Mouse (Mus musculus): ENCODE results near the gene Noa1. TPM values are rescaled to one million over a fixed set of nuclear protein-coding genes. Genes with fewer than 3 reads are reported as not detected.

Gene Noa1
- total and polyA plus RNA-seq, 2 experiments from 2014 or later = 11.2 to 15.6 TPM

DNA sequence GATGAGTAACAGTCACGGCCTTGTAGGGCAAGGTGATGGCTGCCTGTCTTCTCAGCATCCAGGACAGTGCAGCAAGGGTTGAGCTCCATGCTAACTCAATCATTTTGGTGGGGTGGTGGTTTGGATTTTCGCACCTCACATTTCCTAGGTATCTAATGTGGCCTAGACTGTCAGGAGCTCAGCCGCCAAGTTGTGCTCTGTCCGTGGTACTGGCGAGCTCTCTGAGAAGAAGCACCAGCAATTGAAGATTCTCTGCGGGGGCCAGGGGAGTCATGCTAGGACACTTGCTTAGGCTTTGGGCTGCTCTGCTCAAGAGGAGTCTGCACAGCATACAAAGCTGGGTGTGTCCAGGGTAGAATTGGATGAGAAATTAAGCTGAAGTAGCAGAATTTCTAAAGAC is 22.0 kb downstream of the Noa1 start:
- Histone ChIP-seq H3K9me3 (replicated peaks; ENCODE audit: control insufficient read depth, low read length) (no peaks in the 10 kb centered on the region), H3K36me3 (replicated peaks; ENCODE audit: control insufficient read depth, insufficient read depth, low read length) (peaks cover 42% of the 10 kb centered on the region), H3K27ac (ENCODE audit: low read depth) (no peak overlapping the region), H3K4me2 (ENCODE audit: low read depth, low read length) (no peak overlapping the region), H3K4me3 (ENCODE audit: low read depth, low read length) (no peak overlapping the region), H3K4me1 (ENCODE audit: control insufficient read depth, insufficient read depth) (no peaks in the 10 kb centered on the region), H3K27me3 (ENCODE audit: control insufficient read depth, insufficient read depth, low read length) (no peaks in the 10 kb centered on the region), H3K9ac (replicated peaks; ENCODE audit: low read depth, low read length) (no peak overlapping the region)
- DNase-seq (ENCODE audit: low spot score) (no peak), ATAC-seq (ENCODE audit: insufficient read depth, low read depth) (no peak)
- TF ChIP-seq CTCF (IDR thresholded peaks at IDR 0.05; ENCODE audit: low read depth) (no peak), EP300 (IDR thresholded peaks at IDR 0.05; ENCODE audit: low read depth) (no peak)
- 65% methylated on average over 6 of the region's 6 CpGs for WGBS

DNA sequence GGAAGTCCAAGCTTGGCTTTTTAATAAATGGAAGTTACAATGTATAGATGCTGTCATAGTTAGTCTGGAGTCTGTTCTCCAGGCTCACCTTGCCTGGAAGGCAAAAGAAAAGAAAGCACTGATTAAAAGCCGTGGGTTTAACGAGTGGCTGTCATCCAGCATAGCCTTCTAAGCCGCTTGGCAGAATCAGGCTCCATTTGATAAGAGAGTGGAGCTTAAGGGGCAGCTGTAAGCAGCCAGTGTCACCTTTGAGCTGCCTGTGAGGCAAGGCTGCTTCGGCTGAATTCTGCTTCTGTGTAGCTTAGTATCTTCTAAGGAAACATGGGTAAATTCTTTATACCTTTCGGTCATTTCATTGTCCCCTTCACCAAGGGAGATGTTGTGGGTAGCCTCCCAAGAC is 23.0 kb downstream of the Noa1 start:
- ATAC-seq (ENCODE audit: insufficient read depth, low read depth) = no peak

DNA sequence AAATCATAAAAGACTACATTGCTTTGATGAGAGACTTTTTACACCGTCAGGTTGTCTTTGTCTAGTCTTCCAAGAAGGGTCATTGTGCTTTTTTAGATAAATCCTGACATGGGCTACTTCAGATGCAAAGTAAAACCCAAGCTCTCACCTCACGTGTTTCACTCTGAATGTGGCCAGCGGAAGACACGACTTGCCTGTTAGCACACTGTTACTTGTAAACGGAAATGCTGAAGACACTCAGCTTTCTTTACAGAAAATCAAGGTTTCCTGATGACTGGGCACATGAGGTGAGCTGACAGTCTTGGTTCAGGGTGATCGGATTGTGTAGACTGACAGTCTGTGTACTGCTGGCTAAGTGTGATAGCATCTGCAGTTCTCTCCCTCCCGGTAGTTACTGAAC is 24.2 kb downstream of the Noa1 start:
- Histone ChIP-seq H3K9ac (replicated peaks; ENCODE audit: low read depth, low read length) (no peak overlapping the region), H3K4me2 (ENCODE audit: low read depth, low read length) (no peak overlapping the region), H3K27ac (ENCODE audit: low read depth) (no peak overlapping the region), H3K4me1 (ENCODE audit: control insufficient read depth, insufficient read depth) (no peaks in the 10 kb centered on the region), H3K9me3 (replicated peaks; ENCODE audit: control insufficient read depth, low read length) (no peaks in the 10 kb centered on the region), H3K4me3 (ENCODE audit: low read depth, low read length) (no peak overlapping the region), H3K36me3 (replicated peaks; ENCODE audit: control insufficient read depth, insufficient read depth, low read length) (peaks cover 58% of the 10 kb centered on the region), H3K27me3 (ENCODE audit: control insufficient read depth, insufficient read depth, low read length) (no peaks in the 10 kb centered on the region)
- DNase-seq (ENCODE audit: low spot score) (no peak), ATAC-seq (ENCODE audit: insufficient read depth, low read depth) (no peak)
- 76% methylated on average over 7 of the region's 7 CpGs for WGBS
- TF ChIP-seq EP300 (IDR thresholded peaks at IDR 0.05; ENCODE audit: low read depth) = no peak
- TF ChIP-seq CTCF (IDR thresholded peaks at IDR 0.05; ENCODE audit: low read depth) = no peak

More for the DNA sequence above, 23.0 kb downstream of the Noa1 start:
- Histone ChIP-seq H3K4me3 (ENCODE audit: low read depth, low read length) (no peak overlapping the region), H3K9ac (replicated peaks; ENCODE audit: low read depth, low read length) (no peak overlapping the region), H3K9me3 (replicated peaks; ENCODE audit: control insufficient read depth, low read length) (no peaks in the 10 kb centered on the region), H3K4me2 (ENCODE audit: low read depth, low read length) (no peak overlapping the region), H3K27ac (ENCODE audit: low read depth) (no peak overlapping the region), H3K4me1 (ENCODE audit: control insufficient read depth, insufficient read depth) (no peaks in the 10 kb centered on the region), H3K36me3 (replicated peaks; ENCODE audit: control insufficient read depth, insufficient read depth, low read length) (peaks cover 46% of the 10 kb centered on the region), H3K27me3 (ENCODE audit: control insufficient read depth, insufficient read depth, low read length) (no peaks in the 10 kb centered on the region)
- TF ChIP-seq EP300 (IDR thresholded peaks at IDR 0.05; ENCODE audit: low read depth) (no peak), CTCF (IDR thresholded peaks at IDR 0.05; ENCODE audit: low read depth) (no peak)
- 39% methylated on average over 5 of the region's 5 CpGs for WGBS
- DNase-seq (ENCODE audit: low spot score) = no peak

DNA sequence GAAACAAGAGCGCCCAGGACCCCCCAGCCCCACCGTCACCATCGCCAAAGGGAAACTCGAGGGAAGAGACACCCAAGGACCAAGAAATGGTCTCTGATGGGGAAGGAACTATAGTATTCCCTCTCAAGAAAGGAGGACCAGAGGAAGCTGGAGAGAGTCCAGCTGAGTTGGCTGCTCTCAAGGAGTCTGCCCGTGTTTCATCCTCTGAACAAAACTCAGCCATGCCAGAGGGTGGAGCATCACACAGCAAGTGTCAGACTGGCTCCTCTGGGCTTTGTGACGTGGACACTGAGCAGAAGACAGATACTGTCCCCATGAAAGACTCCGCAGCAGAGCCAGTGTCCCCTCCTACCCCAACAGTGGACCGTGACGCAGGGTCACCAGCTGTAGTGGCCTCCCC is 27.6 kb downstream of the Noa1 start:
- Histone ChIP-seq H3K4me1 (ENCODE audit: control insufficient read depth, insufficient read depth) (no peaks in the 10 kb centered on the region), H3K27ac (ENCODE audit: low read depth) (no peak overlapping the region), H3K4me3 (ENCODE audit: low read depth, low read length) (no peak overlapping the region), H3K27me3 (ENCODE audit: control insufficient read depth, insufficient read depth, low read length) (no peaks in the 10 kb centered on the region), H3K36me3 (replicated peaks; ENCODE audit: control insufficient read depth, insufficient read depth, low read length) (peaks cover 73% of the 10 kb centered on the region), H3K9me3 (replicated peaks; ENCODE audit: control insufficient read depth, low read length) (no peaks in the 10 kb centered on the region), H3K9ac (replicated peaks; ENCODE audit: low read depth, low read length) (no peak overlapping the region), H3K4me2 (ENCODE audit: low read depth, low read length) (no peak overlapping the region)
- no peak for DNase-seq (ENCODE audit: low spot score)
- TF ChIP-seq EP300 (IDR thresholded peaks at IDR 0.05; ENCODE audit: low read depth) (no peak), CTCF (IDR thresholded peaks at IDR 0.05; ENCODE audit: low read depth) (no peak)
- no peak for ATAC-seq (ENCODE audit: insufficient read depth, low read depth)
- WGBS = 83% methylated on average over 9 of the region's 9 CpGs

DNA sequence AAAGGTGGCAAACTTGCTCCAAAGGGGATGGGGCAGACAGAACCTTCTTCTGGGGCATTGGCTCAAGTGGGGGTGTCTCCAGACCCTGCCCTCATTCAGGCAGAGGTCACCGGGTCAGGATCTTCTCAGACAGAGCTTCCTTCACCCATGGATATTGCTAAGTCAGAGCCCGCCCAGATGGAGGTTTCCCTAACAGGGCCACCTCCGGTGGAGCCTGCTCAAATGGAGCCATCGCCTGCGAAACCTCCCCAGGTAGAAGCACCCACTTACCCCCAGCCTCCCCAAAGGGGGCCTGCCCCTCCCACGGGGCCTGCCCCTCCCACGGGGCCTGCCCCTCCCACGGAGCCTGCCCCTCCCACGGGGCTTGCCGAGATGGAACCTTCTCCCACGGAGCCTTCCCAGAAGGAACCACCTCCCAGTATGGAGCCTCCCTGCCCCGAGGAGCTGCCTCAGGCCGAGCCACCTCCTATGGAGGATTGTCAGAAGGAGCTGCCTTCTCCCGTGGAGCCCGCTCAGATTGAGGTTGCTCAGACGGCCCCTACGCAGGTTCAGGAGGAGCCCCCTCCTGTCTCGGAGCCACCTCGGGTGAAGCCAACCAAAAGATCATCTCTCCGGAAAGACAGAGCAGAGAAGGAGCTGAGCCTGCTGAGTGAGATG is 28.2 kb downstream of the Noa1 start:
- H3K36me3 ChIP-seq (replicated peaks; ENCODE audit: control insufficient read depth, insufficient read depth, low read length) = peaks cover 78% of the 10 kb centered on the region
- H3K4me2 ChIP-seq (ENCODE audit: low read depth, low read length) = no peak overlapping the region
- H3K27ac ChIP-seq (ENCODE audit: low read depth) = no peak overlapping the region
- DNase-seq (ENCODE audit: low spot score) (no peak), ATAC-seq (ENCODE audit: insufficient read depth, low read depth) (no peak; the same call in 1 of the 2 replicates)
- H3K4me3 ChIP-seq (ENCODE audit: low read depth, low read length) = no peak overlapping the region
- no peaks in the 10 kb centered on the region for H3K27me3 ChIP-seq (ENCODE audit: control insufficient read depth, insufficient read depth, low read length)
- TF ChIP-seq EP300 (IDR thresholded peaks at IDR 0.05; ENCODE audit: low read depth) (no peak), CTCF (IDR thresholded peaks at IDR 0.05; ENCODE audit: low read depth) (no peak)
- H3K4me1 ChIP-seq (ENCODE audit: control insufficient read depth, insufficient read depth) = no peaks in the 10 kb centered on the region
- no peak overlapping the region for H3K9ac ChIP-seq (replicated peaks; ENCODE audit: low read depth, low read length)
- H3K9me3 ChIP-seq (replicated peaks; ENCODE audit: control insufficient read depth, low read length) = no peaks in the 10 kb centered on the region
- 84% methylated on average over 19 of the region's 20 CpGs for WGBS

GRCm38 (mm10) chr5:77277204-77277603 is 32.7 kb downstream of the Noa1 start:
- Histone ChIP-seq H3K4me3 (ENCODE audit: low read depth, low read length) (no peak overlapping the region), H3K9ac (replicated peaks; ENCODE audit: low read depth, low read length) (no peak overlapping the region), H3K4me2 (ENCODE audit: low read depth, low read length) (no peak overlapping the region), H3K4me1 (ENCODE audit: control insufficient read depth, insufficient read depth) (no peaks in the 10 kb centered on the region), H3K36me3 (replicated peaks; ENCODE audit: control insufficient read depth, insufficient read depth, low read length) (peaks cover 84% of the 10 kb centered on the region), H3K9me3 (replicated peaks; ENCODE audit: control insufficient read depth, low read length) (no peaks in the 10 kb centered on the region), H3K27me3 (ENCODE audit: control insufficient read depth, insufficient read depth, low read length) (no peaks in the 10 kb centered on the region), H3K27ac (ENCODE audit: low read depth) (no peak overlapping the region)
- 90% methylated on average over 6 of the region's 6 CpGs for WGBS
- ATAC-seq (ENCODE audit: insufficient read depth, low read depth) (no peak), DNase-seq (ENCODE audit: low spot score) (no peak)
- no peak for TF ChIP-seq EP300 (IDR thresholded peaks at IDR 0.05; ENCODE audit: low read depth)
- TF ChIP-seq CTCF (IDR thresholded peaks at IDR 0.05; ENCODE audit: low read depth) = no peak
